Mouse (Mus musculus) frontal cortex, postnatal 36 days (tissue): ENCODE data around the gene Ifitm10.
"Not testable (repeated sequence)": the region's sequence is repeated elsewhere in the genome, so short reads cannot be mapped to it uniquely, and the experiment has no call there.

Experiments used
- DNase-seq, 2 experiments: peaks; one replicate each; pipeline ENCODE4 v3.0.0; 2022; ENCODE audit warnings: low spot score in 2 of 2

The Ifitm10 gene

GRCm38 (mm10) chr7:142368856-142369255 lies 4.7 kb downstream of the Ifitm10 start:
- no peak for DNase-seq

- no peak for DNase-seq
Measured at GRCm38 (mm10) chr7:142363107-142363506, 10.4 kb downstream of the Ifitm10 start.

GRCm38 (mm10) chr7:142360743-142361142 lies 12.8 kb downstream of the Ifitm10 start:
- no peak for DNase-seq

- no peak for DNase-seq
Measured at GRCm38 (mm10) chr7:142359129-142359528, 14.4 kb downstream of the Ifitm10 start.

GRCm38 (mm10) chr7:142357566-142357965 lies 16.0 kb downstream of the Ifitm10 start:
- no peak for DNase-seq

- no peak for DNase-seq
Measured at GRCm38 (mm10) chr7:142354661-142355233, 18.8 kb downstream of the Ifitm10 start.

- DNase-seq = no peak
Measured at GRCm38 (mm10) chr7:142353854-142354253, 19.7 kb downstream of the Ifitm10 start.

- DNase-seq = no peak
Measured at GRCm38 (mm10) chr7:142351569-142351968, 22.0 kb downstream of the Ifitm10 start.

- peak; percentile 49 to 73 for DNase-seq
Measured at GRCm38 (mm10) chr7:142349308-142349961, 24.1 kb downstream of the Ifitm10 start.

GRCm38 (mm10) chr7:142347542-142347941 lies 26.0 kb downstream of the Ifitm10 start:
- no peak for DNase-seq

- DNase-seq = no peak
Measured at GRCm38 (mm10) chr7:142342247-142342640, 31.3 kb downstream of the Ifitm10 start.

GRCm38 (mm10) chr7:142341564-142342246 lies 31.8 kb downstream of the Ifitm10 start:
- no peak for DNase-seq

- no peak for DNase-seq
Measured at GRCm38 (mm10) chr7:142340269-142340970, 33.1 kb downstream of the Ifitm10 start.

GRCm38 (mm10) chr7:142335151-142335550 lies 38.4 kb downstream of the Ifitm10 start:
- no peak for DNase-seq

- DNase-seq = peak; percentile 87 to 90
Measured at GRCm38 (mm10) chr7:142334246-142334645, 39.3 kb downstream of the Ifitm10 start.

- DNase-seq = not testable (repeated sequence)
Measured at GRCm38 (mm10) chr7:142332741-142333140, 40.8 kb downstream of the Ifitm10 start.

GRCm38 (mm10) chr7:142331281-142331680 lies 42.3 kb downstream of the Ifitm10 start:
- DNase-seq = no peak

GRCm38 (mm10) chr7:142330271-142330724 lies 43.3 kb downstream of the Ifitm10 start:
- DNase-seq = no peak

GRCm38 (mm10) chr7:142328507-142328906 lies 45.0 kb downstream of the Ifitm10 start:
- DNase-seq = no peak

- DNase-seq = no peak
Measured at GRCm38 (mm10) chr7:142326714-142327445, 46.7 kb downstream of the Ifitm10 start.

- DNase-seq = peak in 1 of 2 experiments; percentile 11
Measured at GRCm38 (mm10) chr7:142323396-142324117, 50.0 kb downstream of the Ifitm10 start.
